Comparison of ENCODE assay signal across 8 mouse cellular contexts in the genomic region with DNA sequence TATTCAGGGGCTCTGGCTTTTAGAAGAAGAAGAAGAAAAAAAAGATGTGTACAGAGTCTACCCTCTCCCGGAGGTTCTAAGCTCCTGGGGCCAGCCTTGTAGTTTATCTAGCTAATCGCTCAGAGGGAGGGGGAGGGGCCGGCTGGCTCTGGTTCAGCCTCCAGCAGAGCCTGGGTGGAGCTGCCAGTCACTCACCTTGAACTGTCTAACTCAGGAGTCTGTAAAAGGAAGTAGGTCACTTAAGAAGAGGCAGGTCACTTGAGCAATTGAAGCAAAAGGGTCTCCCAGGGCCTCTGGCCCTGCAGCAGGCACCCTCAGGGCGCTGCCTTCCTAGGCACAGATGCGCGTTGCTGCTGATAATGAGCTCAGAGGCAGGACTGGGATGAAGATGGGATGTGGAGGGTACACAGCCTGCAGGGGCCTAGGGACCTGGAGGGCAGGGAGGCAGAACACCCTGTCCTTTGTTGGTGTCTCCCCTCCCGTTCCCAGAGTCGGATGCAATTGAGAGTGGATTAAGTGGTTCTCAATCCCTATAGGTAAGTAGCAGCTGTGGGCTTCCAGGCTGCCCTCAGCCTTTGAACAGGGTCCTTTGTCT. TPM values are rescaled to one million over a fixed set of nuclear protein-coding genes. Genes with fewer than 3 reads are reported as not detected.
DNase-seq lines count a peak whose midpoint lies in the region; ATAC-seq and TF ChIP-seq lines count a peak whose summit lies in the region.

No protein-coding gene starts in this region.

- H3K27me3 ChIP-seq in lung, postnatal 0 days (replicated peaks; ENCODE audit: insufficient read depth, low read length) = no peaks in the 10 kb centered on the region

- DNase-seq in adrenal gland, adult (ENCODE audit: inconsistent age in 2 of 2, low spot score in 1 of 2) = peak; percentile 64 to 87
- no peak for DNase-seq in adrenal gland, postnatal 4 days (ENCODE audit: low spot score in 2 of 2)
- DNase-seq in ES-CJ7 (ENCODE audit: low read depth, low spot score) = peak; percentile 79
- peak; percentile 69 for DNase-seq in kidney, adult 18-20 months
- peak; percentile 65 for DNase-seq in lung, postnatal 0 days (ENCODE audit: low spot score)
- no peak for DNase-seq in left cerebral cortex, adult 9 months (ENCODE audit: low spot score in 2 of 2)
- DNase-seq in frontal cortex, postnatal 10 days (ENCODE audit: low spot score in 2 of 2) = no peak
- DNase-seq in heart, postnatal 10 days = no peak

- no peak overlapping the region for H3K27ac ChIP-seq in lung, postnatal 0 days (ENCODE audit: low read length)

- intact Hi-C loops in heart, postnatal 10 days (cut with DNase I) = no loop called here

- TF ChIP-seq EP300 in lung, postnatal 0 days (IDR thresholded peaks at IDR 0.05) = no peak

- H3K4me1 ChIP-seq in lung, postnatal 0 days (ENCODE audit: insufficient read depth, low read depth, low read length) = peaks cover 24% of the 10 kb centered on the region

- 30% methylated on average over 8 of the region's 8 CpGs for WGBS in lung, postnatal 0 days

- ATAC-seq in lung, postnatal 0 days = no peak

- H3K4me2 ChIP-seq in lung, postnatal 0 days (replicated peaks; ENCODE audit: low read depth, low read length) = no peak overlapping the region

- H3K9me3 ChIP-seq in lung, postnatal 0 days (ENCODE audit: low read length) = no peaks in the 10 kb centered on the region

- H3K9ac ChIP-seq in lung, postnatal 0 days (replicated peaks; ENCODE audit: low read depth) = no peak overlapping the region

- H3K36me3 ChIP-seq in lung, postnatal 0 days (ENCODE audit: insufficient read depth, low read length) = no peaks in the 10 kb centered on the region

- no peak overlapping the region for H3K4me3 ChIP-seq in lung, postnatal 0 days (ENCODE audit: low read depth, low read length)

- TF ChIP-seq CTCF in lung, postnatal 0 days (IDR thresholded peaks at IDR 0.05) = no peak

RNA-seq across cellular contexts. Expression of gene Clstn1, which starts 18.7 kb away (rescaled TPM):
- 100 to 1,000 TPM; 116 to 127 TPM for total RNA-seq in adrenal gland, postnatal 4 days (2021)
- 43.6 and 48.7 TPM in 2 replicates for polyA plus RNA-seq in lung, postnatal 0 days (2015; fragmentation: Nextera tagmentation; extraction: Ambion mirVana)
- total RNA-seq in heart, postnatal 10 days (2021) = 10 to 100 TPM; 84.3 to 88.1 TPM

RNA-seq across cellular contexts. Expression of gene Ctnnbip1, which starts 49.5 kb away (rescaled TPM):
- 10 to 100 TPM; 44.7 to 44.8 TPM for total RNA-seq in adrenal gland, postnatal 4 days (2021)
- 38.4 and 40.1 TPM in 2 replicates for polyA plus RNA-seq in lung, postnatal 0 days (2015; fragmentation: Nextera tagmentation; extraction: Ambion mirVana)
- 10 to 100 TPM; 57.2 to 63.7 TPM for total RNA-seq in heart, postnatal 10 days (2021)

Comparison
In these comparisons a context has a peak if more than half of its experiments do, and no peak if none do; other contexts are left out.
1. DNase-seq: peak in adrenal gland, adult (2 of 2), ES-CJ7 (single experiment), kidney, adult 18-20 months (single experiment) and lung, postnatal 0 days (single experiment); none in adrenal gland, postnatal 4 days (0 of 2), left cerebral cortex, adult 9 months (0 of 2), frontal cortex, postnatal 10 days (0 of 2) and heart, postnatal 10 days (0 of 2).